Mouse (Mus musculus) embryonic facial prominence, embryonic 15.5 days (tissue): ENCODE results near the gene Cdca3. TPM values are rescaled to one million over a fixed set of nuclear protein-coding genes. Genes with fewer than 3 reads are reported as not detected.

ENCODE experiments used
- ATAC-seq: fragments of 200-750 bp; cut with Nextera tagmentation; 2 replicates; pipeline ENCODE4 v1.8.0; 2017; ENCODE audit warnings: low read depth, moderate TSS enrichment; ENCODE audit not compliant: insufficient number of reproducible peaks, low FRiP score, low TSS enrichment
- H3K27ac ChIP-seq: fragments of 300-500 bp; sonication (generic); replicated peaks from 2 replicates; pipeline ENCODE4 v1.5.1; 2015; ENCODE audit warnings: mild to moderate bottlenecking, inconsistent platforms
- H3K27me3 ChIP-seq: fragments of 300-500 bp; sonication (generic); 2 replicates; pipeline ENCODE4 v1.6.1; 2015; ENCODE audit warnings: inconsistent platforms
- H3K36me3 ChIP-seq: fragments of 300-500 bp; sonication (generic); 2 replicates; pipeline ENCODE4 v1.6.1; 2015; ENCODE audit warnings: mild to moderate bottlenecking, inconsistent platforms
- H3K4me1 ChIP-seq: fragments of 300-500 bp; sonication (generic); 2 replicates; pipeline ENCODE4 v1.6.1; 2015; ENCODE audit warnings: inconsistent platforms
- H3K4me2 ChIP-seq: fragments of 300-500 bp; sonication (generic); replicated peaks from 2 replicates; pipeline ENCODE4 v1.6.1; 2015; ENCODE audit warnings: mild to moderate bottlenecking, inconsistent platforms
- H3K4me3 ChIP-seq: fragments of 300-500 bp; sonication (generic); replicated peaks from 2 replicates; pipeline ENCODE4 v1.5.1; 2015; ENCODE audit warnings: mild to moderate bottlenecking, inconsistent platforms
- H3K9ac ChIP-seq: fragments of 300-500 bp; sonication (generic); 2 replicates; pipeline ENCODE4 v1.6.1; 2015; ENCODE audit warnings: inconsistent platforms
- H3K9me3 ChIP-seq: fragments of 300-500 bp; sonication (generic); replicated peaks from 2 replicates; pipeline ENCODE4 v1.6.1; 2016; ENCODE audit warnings: inconsistent platforms
- WGBS: fragments of 180-500 bp; shearing (Covaris S2); methylation state at CpG from one replicate; pipeline ENCODE4 v1.1.7; 2015; 5-methylcytosine and 5-hydroxymethylcytosine counted together
- polyA plus RNA-seq: library from polyadenylated mRNA; unstranded; fragments of >200 nt; fragmentation: Nextera tagmentation; extraction: Ambion mirVana; gene quantifications from 2 replicates; pipeline ENCODE4 v1.2.1, GENCODE M21; 2015

The Cdca3 gene
- polyA plus RNA-seq = 128 and 138 TPM in 2 replicates

DNA sequence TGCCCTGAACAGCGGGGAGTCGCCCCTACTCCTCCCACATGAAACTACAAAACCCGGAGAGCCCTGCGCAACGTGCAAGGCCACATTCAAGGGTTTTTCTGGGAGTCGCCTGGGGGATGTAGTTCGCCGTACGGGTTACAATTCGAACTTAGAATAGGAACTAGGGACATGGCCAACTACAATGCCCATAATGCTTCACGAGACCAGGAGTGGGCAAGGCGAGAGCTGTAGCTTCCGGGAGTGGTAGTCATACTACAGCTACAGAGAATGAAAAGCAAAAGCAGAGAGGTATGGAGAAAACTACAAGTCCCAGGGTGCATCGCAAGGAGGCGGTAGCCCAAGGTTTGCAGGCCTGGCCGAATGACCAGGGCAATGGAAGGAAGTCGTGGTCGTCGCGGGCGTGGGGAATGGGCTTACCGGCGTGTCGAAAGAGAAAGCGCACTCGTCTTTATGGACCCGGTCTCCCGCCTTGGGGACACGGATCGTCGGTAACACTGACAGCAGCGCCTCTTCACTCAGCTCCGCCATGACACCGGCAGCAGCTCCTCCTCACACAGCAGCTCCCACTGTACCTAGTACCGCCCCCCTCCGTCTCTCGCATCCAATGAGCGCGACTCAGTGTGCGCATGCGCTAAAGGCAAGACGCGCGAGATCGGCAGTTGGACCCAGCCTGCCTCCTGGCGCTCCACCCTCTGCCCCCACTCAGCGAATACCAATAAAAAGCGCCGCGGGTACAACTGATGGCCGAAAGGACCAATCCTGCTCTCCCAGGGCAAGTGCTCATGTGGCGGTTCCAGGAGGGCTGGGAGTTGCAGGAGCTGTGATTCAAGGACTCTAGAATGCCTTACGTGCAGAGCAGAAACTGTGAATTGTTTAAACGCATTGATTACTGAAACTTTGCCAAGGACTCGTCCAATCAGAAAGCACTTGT, at the start of gene Cdca3, which contains the start of gene Usp5:
Cdca3 (plus strand) TSS at position 680 of the 931 bp plus-strand sequence.
Usp5 (minus strand) TSS at position 617 of the 931 bp plus-strand sequence.
- Histone ChIP-seq H3K27me3 (no peaks in the 10 kb centered on the region), H3K36me3 (peaks cover 46% of the 10 kb centered on the region), H3K4me1 (peaks cover 30% of the 10 kb centered on the region), H3K9ac (peak within 1 kb of the TSS; percentile 65), H3K4me3 (peak within 1 kb of the TSS; percentile 82), H3K27ac (peak within 1 kb of the TSS; percentile 93), H3K4me2 (peak within 1 kb of the TSS; percentile 95), H3K9me3 (no peaks in the 10 kb centered on the region)
- WGBS = under 1% methylated on average over 55 of the region's 55 CpGs
- ATAC-seq = peak; percentile 95

DNA sequence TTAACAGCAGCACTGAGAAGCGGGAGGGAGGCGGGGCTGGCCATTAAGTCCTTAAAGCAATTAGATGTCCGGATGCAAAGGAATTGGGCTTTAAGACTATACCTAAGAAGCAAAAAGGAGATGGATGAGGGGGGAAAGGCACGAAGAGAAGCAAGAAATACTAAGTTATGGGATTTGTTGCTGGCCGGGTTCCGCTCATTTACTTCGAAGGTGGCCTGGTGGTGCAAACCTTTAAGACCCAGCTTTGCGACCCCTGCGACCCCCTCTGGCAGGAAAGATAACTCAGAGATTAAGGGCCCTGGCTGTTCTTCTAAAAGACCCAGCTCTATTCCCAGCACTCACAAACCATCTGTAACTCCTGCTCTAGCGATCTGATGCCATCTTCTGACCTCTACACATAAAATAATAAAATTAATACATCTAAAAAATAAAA, 49.3 kb upstream of the Cdca3 start:
- Histone ChIP-seq H3K9ac (0 out of 2 replicates have a peak overlapping the region, but pooled peaks have one; percentile 12), H3K9me3 (no peaks in the 10 kb centered on the region), H3K36me3 (no peaks in the 10 kb centered on the region), H3K27me3 (no peaks in the 10 kb centered on the region), H3K4me2 (peak overlapping the region; percentile 70), H3K27ac (no peak overlapping the region), H3K4me1 (peaks cover 21% of the 10 kb centered on the region), H3K4me3 (peak overlapping the region; percentile 41)
- ATAC-seq = no peak
- WGBS = 6% methylated on average over 10 of the region's 10 CpGs

DNA sequence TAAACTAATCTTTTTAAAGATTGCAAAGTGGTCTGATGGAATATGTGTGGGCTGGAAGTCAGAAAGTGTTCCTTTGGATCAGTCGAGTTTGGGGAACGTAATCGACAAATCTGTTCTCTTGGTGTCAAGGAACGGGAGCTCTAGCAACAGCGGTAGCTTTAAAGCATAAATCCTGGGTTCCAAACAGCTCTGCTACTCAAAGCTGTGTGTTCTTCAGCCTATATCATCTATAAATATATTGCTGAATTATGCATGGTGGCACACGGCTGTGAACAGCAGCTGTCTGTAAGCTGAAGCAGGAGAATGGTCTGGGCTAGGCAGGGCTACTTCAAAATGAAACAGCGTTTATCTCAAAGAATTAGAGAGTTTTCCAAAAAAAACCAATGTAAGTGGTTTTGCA, 48.4 kb upstream of the Cdca3 start:
- Histone ChIP-seq H3K27ac (no peak overlapping the region), H3K27me3 (no peaks in the 10 kb centered on the region), H3K36me3 (no peaks in the 10 kb centered on the region), H3K9me3 (no peaks in the 10 kb centered on the region), H3K4me1 (peaks cover 21% of the 10 kb centered on the region), H3K4me2 (no peak overlapping the region), H3K9ac (no peak overlapping the region), H3K4me3 (no peak overlapping the region)
- WGBS = 85% methylated on average over 7 of the region's 7 CpGs
- ATAC-seq = no peak

DNA sequence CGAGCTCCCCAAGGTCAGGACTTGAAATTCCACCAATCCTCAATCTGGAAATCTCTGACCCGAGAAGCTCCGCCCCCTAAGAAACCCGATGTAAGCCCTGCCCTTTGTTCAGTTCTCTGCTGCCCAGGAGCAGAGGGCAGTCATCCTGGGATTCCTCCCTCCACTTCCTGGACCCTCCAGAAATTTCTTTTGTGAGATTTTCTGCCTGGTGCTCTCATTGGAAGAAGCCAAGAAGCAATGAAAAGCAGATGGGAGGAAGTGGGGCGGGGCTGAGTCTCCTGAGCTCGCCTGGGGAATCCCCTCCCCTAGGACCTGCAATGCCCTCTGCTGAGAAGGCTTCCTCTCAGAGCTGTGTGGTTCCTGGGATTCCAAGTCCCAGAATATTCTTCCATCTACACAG, 46.9 kb upstream of the Cdca3 start:
- ATAC-seq = no peak; the same call in 1 of the 2 replicates
- H3K4me1 ChIP-seq = peaks cover 21% of the 10 kb centered on the region
- H3K36me3 ChIP-seq = no peaks in the 10 kb centered on the region
- H3K27me3 ChIP-seq = no peaks in the 10 kb centered on the region
- H3K9ac ChIP-seq = no peak overlapping the region
- 0 out of 2 replicates have a peak overlapping the region, but pooled peaks have one; percentile 44 for H3K27ac ChIP-seq
- H3K4me3 ChIP-seq = peak overlapping the region; percentile 22
- no peaks in the 10 kb centered on the region for H3K9me3 ChIP-seq
- WGBS = 12% methylated on average over 6 of the region's 6 CpGs
- peak overlapping the region; percentile 34 for H3K4me2 ChIP-seq

DNA sequence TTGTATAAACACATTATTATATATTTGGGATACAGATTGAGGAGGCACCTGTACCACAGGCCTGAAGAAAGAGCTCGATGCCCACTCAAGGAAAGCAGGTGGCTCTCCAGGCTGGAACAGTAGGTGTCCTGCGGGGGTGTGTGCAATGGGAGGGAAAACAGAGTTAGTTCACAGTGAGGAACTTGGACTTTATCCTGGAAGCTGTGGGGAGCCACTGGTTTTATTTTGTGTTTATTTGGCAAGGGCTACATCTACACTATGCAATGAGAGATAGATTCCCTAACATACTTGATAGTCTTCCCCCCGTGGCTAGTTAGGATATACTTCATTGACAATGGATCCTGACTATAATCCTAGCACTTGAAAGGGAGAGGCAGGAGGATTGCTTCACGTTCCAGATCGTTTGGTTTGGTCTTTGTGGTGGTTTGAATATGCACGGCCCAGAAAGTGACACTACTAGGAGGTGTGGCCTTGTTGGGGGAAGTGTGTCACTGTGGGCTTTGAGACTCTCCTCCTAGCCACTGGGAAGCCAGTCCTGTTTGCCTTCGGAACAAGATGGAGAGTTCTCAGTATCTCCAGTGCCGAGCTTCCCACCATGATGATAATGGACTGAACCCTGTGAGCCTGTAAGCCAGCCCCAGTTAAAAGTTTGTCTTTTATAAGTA, 42.5 kb upstream of the Cdca3 start:
- no peak for ATAC-seq
- H3K27ac ChIP-seq = no peak overlapping the region
- H3K9ac ChIP-seq = no peak overlapping the region
- H3K36me3 ChIP-seq = no peaks in the 10 kb centered on the region
- 57% methylated on average over 8 of the region's 8 CpGs for WGBS
- peaks cover 5% of the 10 kb centered on the region; the same call in 1 of the 2 replicates for H3K4me1 ChIP-seq
- H3K4me3 ChIP-seq = no peak overlapping the region
- no peaks in the 10 kb centered on the region for H3K9me3 ChIP-seq
- no peaks in the 10 kb centered on the region for H3K27me3 ChIP-seq
- H3K4me2 ChIP-seq = no peak overlapping the region

DNA sequence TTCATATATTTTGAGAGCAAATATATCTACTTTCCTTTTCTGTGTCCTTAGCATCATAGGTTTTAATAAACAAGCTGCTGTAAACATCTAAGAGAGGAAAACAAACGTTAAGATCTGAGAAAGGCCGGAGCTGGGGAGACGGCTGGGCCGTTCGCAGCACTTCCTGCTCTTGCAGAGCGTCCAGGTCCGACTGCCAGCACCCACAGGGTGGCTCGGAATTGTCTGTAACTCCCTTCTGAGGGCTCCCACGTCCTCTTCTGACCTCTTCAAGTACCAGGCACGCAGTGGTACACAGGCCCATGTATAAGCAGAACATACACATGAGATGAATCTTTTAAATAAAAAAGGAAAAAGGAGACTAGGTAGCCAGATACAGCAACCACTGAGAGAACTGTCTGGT, 41.6 kb upstream of the Cdca3 start:
- Histone ChIP-seq H3K9ac (no peak overlapping the region), H3K4me1 (peaks cover under 1% of the 10 kb centered on the region; the same call in 1 of the 2 replicates), H3K36me3 (no peaks in the 10 kb centered on the region), H3K27ac (no peak overlapping the region), H3K4me2 (no peak overlapping the region), H3K27me3 (no peaks in the 10 kb centered on the region), H3K9me3 (no peaks in the 10 kb centered on the region), H3K4me3 (no peak overlapping the region)
- no peak for ATAC-seq
- WGBS = 81% methylated on average over 10 of the region's 10 CpGs

DNA sequence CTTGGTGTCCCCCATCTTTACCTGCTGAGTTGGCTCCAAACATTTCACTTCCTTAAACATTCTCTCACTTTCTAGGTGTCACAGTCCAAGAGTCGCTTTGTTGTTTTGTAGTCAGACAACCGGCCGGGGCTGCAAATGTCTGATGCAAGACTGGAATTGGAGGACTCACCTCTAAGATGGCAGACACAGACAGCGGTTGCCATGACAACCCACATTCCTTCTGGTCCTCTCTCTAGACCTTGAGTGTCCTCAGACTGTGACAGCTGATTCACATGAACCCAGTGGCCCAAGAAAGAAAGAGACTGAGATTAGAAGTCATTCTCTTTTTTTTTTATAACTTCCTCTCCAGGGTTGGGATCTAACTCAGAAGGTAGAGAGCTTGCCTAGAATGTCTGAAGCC, 39.8 kb upstream of the Cdca3 start:
- H3K27me3 ChIP-seq = no peaks in the 10 kb centered on the region
- H3K4me2 ChIP-seq = no peak overlapping the region
- no peaks in the 10 kb centered on the region for H3K36me3 ChIP-seq
- no peaks in the 10 kb centered on the region for H3K4me1 ChIP-seq
- no peak overlapping the region for H3K4me3 ChIP-seq
- H3K9me3 ChIP-seq = no peaks in the 10 kb centered on the region
- H3K27ac ChIP-seq = no peak overlapping the region
- 85% methylated on average over 4 of the region's 4 CpGs for WGBS
- no peak for ATAC-seq
- no peak overlapping the region for H3K9ac ChIP-seq

DNA sequence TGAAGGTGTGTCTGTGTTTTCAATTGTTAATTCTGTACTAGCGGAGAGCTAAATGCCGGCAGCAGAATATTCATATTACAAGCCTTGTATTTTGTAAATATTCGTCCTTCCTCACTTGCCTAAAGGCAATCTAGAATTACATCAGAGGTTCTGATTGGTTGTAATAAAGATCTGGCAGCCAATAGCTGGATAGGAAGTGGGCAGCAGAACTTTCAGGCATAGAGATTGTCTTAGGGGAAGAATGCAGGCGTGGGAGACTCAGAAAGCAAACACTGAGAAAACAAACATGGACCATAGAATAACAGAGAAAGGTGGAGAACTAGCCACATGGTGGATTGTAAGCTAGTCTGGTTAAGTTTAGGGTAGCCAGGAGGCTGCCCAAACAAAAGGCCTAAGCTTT, 39.2 kb upstream of the Cdca3 start:
- Histone ChIP-seq H3K4me1 (no peaks in the 10 kb centered on the region), H3K36me3 (no peaks in the 10 kb centered on the region), H3K4me2 (no peak overlapping the region), H3K27me3 (no peaks in the 10 kb centered on the region), H3K9me3 (no peaks in the 10 kb centered on the region), H3K9ac (no peak overlapping the region), H3K27ac (peak overlapping the region; percentile 13; the same call in 1 of the 2 replicates), H3K4me3 (no peak overlapping the region)
- 18% methylated on average over 4 of the region's 4 CpGs for WGBS
- ATAC-seq = no peak

DNA sequence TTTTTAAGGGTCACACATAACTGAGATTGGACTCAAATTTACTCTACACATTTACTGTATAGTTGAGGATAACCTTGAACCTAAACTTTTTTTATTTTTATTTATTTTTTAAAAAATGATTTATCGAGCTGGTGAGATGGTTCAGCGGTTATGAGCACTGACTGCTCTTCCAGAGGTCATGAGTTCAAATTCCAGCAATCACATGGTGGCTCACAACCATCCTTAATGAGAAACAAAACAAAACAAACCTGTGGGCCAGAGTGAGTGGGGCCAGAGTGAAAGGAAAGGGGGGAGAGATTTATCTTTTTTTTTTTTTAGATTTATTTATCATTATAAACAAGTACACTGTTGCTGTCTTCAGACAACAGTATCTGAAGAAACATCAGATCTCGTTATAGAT, 37.4 kb upstream of the Cdca3 start:
- no peaks in the 10 kb centered on the region for H3K4me1 ChIP-seq
- 87% methylated on average over 3 of the region's 3 CpGs for WGBS
- no peak for ATAC-seq

DNA sequence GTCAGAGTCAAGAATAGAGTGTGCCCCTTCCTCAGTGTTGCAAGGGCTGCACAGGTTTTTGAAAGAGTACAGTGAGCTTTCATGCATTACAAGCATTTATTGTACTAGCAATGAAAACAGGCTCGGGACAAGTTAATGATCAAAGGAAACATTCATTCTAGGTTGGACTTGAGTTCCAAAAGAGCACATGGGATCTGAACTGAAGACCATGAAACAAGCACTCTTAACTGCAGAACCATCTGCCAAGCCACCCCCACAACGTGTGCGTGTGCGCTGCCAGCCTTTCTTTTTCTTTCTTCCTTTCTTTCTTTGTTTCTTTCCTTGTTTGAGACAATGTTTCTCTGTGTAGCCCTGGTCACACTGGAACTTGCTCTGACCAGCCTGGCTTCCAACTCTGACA, 33.6 kb upstream of the Cdca3 start:
- Histone ChIP-seq H3K27me3 (no peaks in the 10 kb centered on the region), H3K36me3 (no peaks in the 10 kb centered on the region), H3K27ac (0 out of 2 replicates have a peak overlapping the region, but pooled peaks have one; percentile 59), H3K9ac (no peak overlapping the region), H3K4me1 (no peaks in the 10 kb centered on the region), H3K9me3 (no peaks in the 10 kb centered on the region), H3K4me3 (no peak overlapping the region), H3K4me2 (no peak overlapping the region)
- 58% methylated on average over 4 of the region's 4 CpGs for WGBS
- no peak for ATAC-seq

More for the DNA sequence above, 37.4 kb upstream of the Cdca3 start:
- Histone ChIP-seq H3K27me3 (no peaks in the 10 kb centered on the region), H3K4me2 (no peak overlapping the region), H3K9me3 (no peaks in the 10 kb centered on the region), H3K9ac (no peak overlapping the region), H3K36me3 (no peaks in the 10 kb centered on the region), H3K27ac (no peak overlapping the region), H3K4me3 (no peak overlapping the region)

DNA sequence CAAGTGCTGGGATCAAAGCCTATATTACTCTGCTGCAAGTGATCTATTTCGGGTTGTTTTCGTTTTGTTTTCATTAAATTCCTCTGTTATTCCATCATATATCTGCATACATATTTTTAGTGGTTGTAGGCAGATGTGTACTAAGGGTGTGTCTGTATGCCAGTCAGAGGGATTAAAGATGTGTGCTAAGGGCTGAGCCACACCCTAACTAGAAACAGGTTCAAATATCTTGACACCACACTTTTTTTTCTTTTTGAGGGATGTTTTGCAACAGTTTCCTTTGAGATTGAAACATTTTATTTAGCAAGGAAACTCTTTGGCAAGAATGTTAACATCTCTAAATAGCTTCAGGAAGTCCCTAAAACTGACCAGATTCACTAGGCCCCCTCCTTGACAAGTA, 33.1 kb upstream of the Cdca3 start:
- H3K9ac ChIP-seq = no peak overlapping the region
- no peaks in the 10 kb centered on the region for H3K36me3 ChIP-seq
- H3K9me3 ChIP-seq = no peaks in the 10 kb centered on the region
- H3K4me3 ChIP-seq = no peak overlapping the region
- 43% methylated on average over 2 of the region's 2 CpGs for WGBS
- H3K27ac ChIP-seq = peak overlapping the region; percentile 59; the same call in 1 of the 2 replicates
- H3K4me1 ChIP-seq = no peaks in the 10 kb centered on the region
- ATAC-seq = no peak
- H3K27me3 ChIP-seq = no peaks in the 10 kb centered on the region
- H3K4me2 ChIP-seq = no peak overlapping the region
